ENCODE assay signal across 8 mouse cellular contexts in genomic region chr2:19665841-19666240, GRCm38 (mm10). TPM values are rescaled to one million over a fixed set of nuclear protein-coding genes. Genes with fewer than 3 reads are reported as not detected.
A peak's percentile ranks its signal among the peaks of the same experiment; 100 is the strongest.
DNase-seq lines count a peak whose midpoint lies in the region; ATAC-seq and TF ChIP-seq lines count a peak whose summit lies in the region.
"Had no signal": no experiment of that assay in that cellular context is flagged by ENCODE, and none has a peak within 500 bp of the region (broad histone marks: within the 10 kb centered on the region; RNA-seq: fewer than 3 reads in every experiment).

No protein-coding gene starts in this region.

- POLR2A ChIA-PET in Patski (lab: Charles Lee): interaction anchor here (0.6 kb wide), 2 partner anchors 881 to 1021 kb away, joined by 3 to 7 read pairs; no protein-coding TSS in a partner anchor

- no peaks in the 10 kb centered on the region for H3K36me3 ChIP-seq in embryonic facial prominence, embryonic 15.5 days
- H3K36me3 ChIP-seq in megakaryocyte, embryonic 14.5 days (replicated peaks; ENCODE audit: low read length): no peaks in the 10 kb centered on the region
- H3K36me3 ChIP-seq: midbrain, embryonic 12.5 days had no signal

- H3K27me3 ChIP-seq in Patski: no peaks in the 10 kb centered on the region
- no peaks in the 10 kb centered on the region for H3K27me3 ChIP-seq in embryonic facial prominence, embryonic 15.5 days
- no peaks in the 10 kb centered on the region for H3K27me3 ChIP-seq in megakaryocyte, embryonic 14.5 days (replicated peaks)

- no peak for TF ChIP-seq CTCF in Patski (IDR thresholded peaks at IDR 0.05)

- H3K9me3 ChIP-seq in embryonic facial prominence, embryonic 15.5 days (replicated peaks): no peaks in the 10 kb centered on the region
- peaks cover 9% of the 10 kb centered on the region; the same call in 1 of the 2 replicates for H3K9me3 ChIP-seq in megakaryocyte, embryonic 14.5 days
- H3K9me3 ChIP-seq: midbrain, embryonic 12.5 days had no signal

- peak; percentile 83 for ATAC-seq in Patski
- ATAC-seq in embryonic facial prominence, embryonic 15.5 days (ENCODE audit: insufficient number of reproducible peaks, low FRiP score, low TSS enrichment, low read depth): peak; percentile 65; the same call in 1 of the 2 replicates

- DNase-seq in Patski (ENCODE audit: low read depth, low spot score): no peak
- peak; percentile 17 for DNase-seq in kidney, adult 18-20 months
- DNase-seq in cerebellum, postnatal 36 days: no peak
- no peak for DNase-seq in left cerebral cortex, adult 8-10 months (ENCODE audit: low spot score in 2 of 2)
- no peak for DNase-seq in adrenal gland, postnatal 14 days

- 8% methylated on average over 3 of the region's 3 CpGs for WGBS in embryonic facial prominence, embryonic 15.5 days

- CTCF ChIA-PET in Patski (lab: Charles Lee): interaction anchor here (0.8 to 2.4 kb wide), 6 partner anchors 10 to 120 kb away, joined by 3 to 10 read pairs (median 3); no protein-coding TSS in a partner anchor

- no peak overlapping the region for H3K9ac ChIP-seq in embryonic facial prominence, embryonic 15.5 days
- H3K9ac ChIP-seq: midbrain, embryonic 12.5 days had no signal

- in situ Hi-C loops in Patski (cut with MboI; ENCODE audit: low pct_unique_long_range_greater_than_20kb): no loop called here

- H3K4me3 ChIP-seq in embryonic facial prominence, embryonic 15.5 days (replicated peaks): no peak overlapping the region
- H3K4me3 ChIP-seq in megakaryocyte, embryonic 14.5 days (replicated peaks): peak overlapping the region; percentile 10
- H3K4me3 ChIP-seq: midbrain, embryonic 12.5 days had no signal

- H3K4me2 ChIP-seq in embryonic facial prominence, embryonic 15.5 days (replicated peaks): no peak overlapping the region
- H3K4me2 ChIP-seq: midbrain, embryonic 12.5 days had no signal

- no peaks in the 10 kb centered on the region for H3K4me1 ChIP-seq in embryonic facial prominence, embryonic 15.5 days
- no peaks in the 10 kb centered on the region for H3K4me1 ChIP-seq in megakaryocyte, embryonic 14.5 days

- H3K27ac ChIP-seq in embryonic facial prominence, embryonic 15.5 days (replicated peaks): no peak overlapping the region
- H3K27ac ChIP-seq: midbrain, embryonic 12.5 days had no signal

RNA-seq across cellular contexts. Expression of gene Otud1, which starts 8.3 kb away (rescaled TPM):
- 12.7 TPM for polyA plus RNA-seq in Patski (2021)
- polyA plus RNA-seq in embryonic facial prominence, embryonic 15.5 days (2015; fragmentation: Nextera tagmentation; extraction: Ambion mirVana): 2.3 and 2.6 TPM in 2 replicates
- 0.66 TPM in 1 of 2 replicates, not detected in the other for polyA plus RNA-seq in megakaryocyte, embryonic 14.5 days (2012; ENCODE audit: insufficient read depth, low replicate concordance)
- total RNA-seq in left cerebral cortex, adult 8-10 months (2022): 10 to 100 TPM; 16.2 to 21.9 (median 20.7) TPM
- total RNA-seq in adrenal gland, postnatal 14 days (2021): 7.8 and 10.7 TPM in 2 replicates
